ENCODE assay signal across 16 mouse cellular contexts in the genomic region with DNA sequence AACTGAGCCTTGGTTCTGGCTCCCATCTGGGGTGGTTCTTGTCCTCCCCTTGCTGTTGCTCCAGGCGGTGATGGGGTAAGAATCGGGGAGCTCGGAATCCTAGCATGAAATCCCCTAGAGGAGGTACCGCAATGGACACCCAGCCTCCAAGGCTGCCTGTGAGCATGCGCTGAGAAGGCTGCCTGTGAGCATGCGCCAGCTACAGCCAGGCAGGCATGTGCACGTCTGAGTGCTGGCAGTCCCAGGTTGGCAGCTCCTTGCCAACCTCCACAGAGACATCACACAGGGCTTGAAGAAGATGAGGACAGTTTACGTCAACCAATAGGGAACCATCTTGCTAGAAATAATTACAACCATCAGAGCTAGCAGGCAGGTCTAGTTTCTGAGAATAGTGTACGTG. TPM values are rescaled to one million over a fixed set of nuclear protein-coding genes. Genes with fewer than 3 reads are reported as not detected.
DNase-seq lines count a peak whose midpoint lies in the region; ATAC-seq and TF ChIP-seq lines count a peak whose summit lies in the region.
"Had no signal": no experiment of that assay in that cellular context is flagged by ENCODE, and none has a peak within 500 bp of the region (broad histone marks: within the 10 kb centered on the region; RNA-seq: fewer than 3 reads in every experiment).

No protein-coding gene starts in this region.

- peak; percentile 61; the same call in 1 of the 2 replicates for TF ChIP-seq POLR2A in testis, adult 2 months (IDR thresholded peaks at IDR 0.05; ENCODE audit: control insufficient read depth, low read depth, low read length)

- WGBS in forebrain, embryonic 15.5 days, result 71% methylated on average over 9 of the region's 9 CpGs
- 87% methylated on average over 9 of the region's 9 CpGs for WGBS in forebrain, embryonic 11.5 days
- 85% methylated on average over 9 of the region's 9 CpGs for WGBS in liver, embryonic 11.5 days

- peaks cover 6% of the 10 kb centered on the region for H3K4me1 ChIP-seq in forebrain, embryonic 15.5 days
- H3K4me1 ChIP-seq in forebrain, embryonic 11.5 days (replicated peaks; ENCODE audit: control insufficient read depth, insufficient read depth, low read length), result 0 out of 2 replicates have a peak, but pooled peaks cover 2% of the 10 kb centered on the region
- H3K4me1 ChIP-seq in testis, adult 2 months (ENCODE audit: control insufficient read depth, insufficient read depth, low read length), result peaks cover 6% of the 10 kb centered on the region
- H3K4me1 ChIP-seq in liver, embryonic 11.5 days (replicated peaks; ENCODE audit: control insufficient read depth, insufficient read depth, low read length), result no peaks in the 10 kb centered on the region

- no peaks in the 10 kb centered on the region for H3K27me3 ChIP-seq in forebrain, embryonic 15.5 days
- no peaks in the 10 kb centered on the region for H3K27me3 ChIP-seq in forebrain, embryonic 11.5 days (ENCODE audit: control insufficient read depth, insufficient read depth, low read length)
- H3K27me3 ChIP-seq in testis, adult 2 months (ENCODE audit: control insufficient read depth, insufficient read depth, low read length), result no peaks in the 10 kb centered on the region
- H3K27me3 ChIP-seq in liver, embryonic 11.5 days (replicated peaks; ENCODE audit: control insufficient read depth, insufficient read depth, low read length), result no peaks in the 10 kb centered on the region
- H3K27me3 ChIP-seq: hindbrain, embryonic 15.5 days; limb, embryonic 15.5 days had no signal

- H3K4me3 ChIP-seq in forebrain, embryonic 15.5 days, result no peak overlapping the region
- no peak overlapping the region for H3K4me3 ChIP-seq in forebrain, embryonic 11.5 days (ENCODE audit: low read depth, low read length)
- H3K4me3 ChIP-seq in testis, adult 2 months (ENCODE audit: control insufficient read depth, low read depth, low read length), result peak overlapping the region; percentile 72
- H3K4me3 ChIP-seq in liver, embryonic 11.5 days (ENCODE audit: low read depth, low read length), result no peak overlapping the region
- H3K4me3 ChIP-seq: hindbrain, embryonic 15.5 days; limb, embryonic 15.5 days had no signal

- peaks cover 19% of the 10 kb centered on the region for H3K36me3 ChIP-seq in forebrain, embryonic 15.5 days
- H3K36me3 ChIP-seq in forebrain, embryonic 11.5 days (ENCODE audit: control insufficient read depth, insufficient read depth, low read length), result no peaks in the 10 kb centered on the region; the same call in 1 of the 2 replicates
- H3K36me3 ChIP-seq in testis, adult 2 months (ENCODE audit: control insufficient read depth, insufficient read depth, low read length), result no peaks in the 10 kb centered on the region
- H3K36me3 ChIP-seq in liver, embryonic 11.5 days (ENCODE audit: control insufficient read depth, insufficient read depth, low read length), result no peaks in the 10 kb centered on the region
- H3K36me3 ChIP-seq: limb, embryonic 15.5 days had no signal

- TF ChIP-seq CTCF in testis, adult 2 months (IDR thresholded peaks at IDR 0.05; ENCODE audit: control insufficient read depth, insufficient read depth, insufficient replicate concordance, low read depth, low read length), result no peak

- H3K27ac ChIP-seq in forebrain, embryonic 15.5 days (replicated peaks), result no peak overlapping the region
- H3K27ac ChIP-seq in forebrain, embryonic 11.5 days (ENCODE audit: low read depth, low read length), result no peak overlapping the region
- no peak overlapping the region for H3K27ac ChIP-seq in testis, adult 2 months (ENCODE audit: control insufficient read depth, insufficient read depth, low read depth, low read length)
- no peak overlapping the region for H3K27ac ChIP-seq in liver, embryonic 11.5 days (ENCODE audit: low read depth, low read length)
- H3K27ac ChIP-seq: hindbrain, embryonic 15.5 days; limb, embryonic 15.5 days had no signal

- no peak for DNase-seq in forebrain, embryonic 11.5 days (ENCODE audit: low spot score)
- no peak for DNase-seq in testis, postnatal 10 days (ENCODE audit: low spot score)
- peak; percentile 77 to 84 for DNase-seq in cerebellum, postnatal 25 days
- no peak for DNase-seq in liver, embryonic 11.5 days (ENCODE audit: low spot score)
- no peak for DNase-seq in urinary bladder, postnatal 25 days (ENCODE audit: low spot score)
- DNase-seq: gastrocnemius, postnatal 14 days; kidney, adult 8-10 months; kidney, postnatal 36 days; lung, adult 2 months; right cerebral cortex, postnatal 14 days had no signal

- no peak overlapping the region for H3K4me2 ChIP-seq in forebrain, embryonic 15.5 days (replicated peaks)
- H3K4me2 ChIP-seq in forebrain, embryonic 11.5 days (ENCODE audit: low read depth, low read length, severe bottlenecking), result no peak overlapping the region
- no peak overlapping the region for H3K4me2 ChIP-seq in liver, embryonic 11.5 days
- H3K4me2 ChIP-seq: hindbrain, embryonic 15.5 days; limb, embryonic 15.5 days had no signal

- H3K9me3 ChIP-seq in forebrain, embryonic 15.5 days, result no peaks in the 10 kb centered on the region
- peaks cover 3% of the 10 kb centered on the region; the same call in 1 of the 2 replicates for H3K9me3 ChIP-seq in forebrain, embryonic 11.5 days (ENCODE audit: control insufficient read depth, low read length)
- no peaks in the 10 kb centered on the region; the same call in 1 of the 2 replicates for H3K9me3 ChIP-seq in liver, embryonic 11.5 days (ENCODE audit: control insufficient read depth, low read length)
- H3K9me3 ChIP-seq: hindbrain, embryonic 15.5 days; limb, embryonic 15.5 days had no signal

- ATAC-seq in forebrain, embryonic 15.5 days (replicated peaks), result peak; percentile 55; the same call in 1 of the 2 replicates
- no peak for ATAC-seq in forebrain, embryonic 11.5 days (replicated peaks; ENCODE audit: low FRiP score)
- no peak for ATAC-seq in liver, embryonic 11.5 days (replicated peaks; ENCODE audit: low FRiP score)
- ATAC-seq: CD4-positive, CD25-positive, alpha-beta regulatory T cell, adult 4 months; midbrain, embryonic 16.5 days had no signal

- H3K9ac ChIP-seq in forebrain, embryonic 15.5 days (replicated peaks), result no peak overlapping the region
- H3K9ac ChIP-seq in forebrain, embryonic 11.5 days (ENCODE audit: low read length), result no peak overlapping the region
- H3K9ac ChIP-seq in liver, embryonic 11.5 days (ENCODE audit: low read depth, low read length), result no peak overlapping the region
- H3K9ac ChIP-seq: hindbrain, embryonic 15.5 days; limb, embryonic 15.5 days had no signal

RNA-seq across cellular contexts. Expression of a gene that starts 37.5 kb away (rescaled TPM):
- polyA plus RNA-seq in forebrain, embryonic 15.5 days (2015; fragmentation: Nextera tagmentation; extraction: Ambion mirVana), result 87.4 and 97.0 TPM in 2 replicates
- 45.0 and 45.6 TPM in 2 replicates for polyA plus RNA-seq in forebrain, embryonic 11.5 days (2014; fragmentation: Nextera tagmentation; extraction: Ambion mirVana)
- 1.5 and 2.0 TPM in 2 replicates for polyA plus RNA-seq in testis, adult 2 months (2012; rRNA removed)
- polyA plus RNA-seq in liver, embryonic 11.5 days (2014; fragmentation: Nextera tagmentation; extraction: Ambion mirVana), result 0.97 and 1.9 TPM in 2 replicates
- polyA plus RNA-seq: CD4-positive, CD25-positive, alpha-beta regulatory T cell, adult 4 months had no signal

Comparison
In these comparisons a context has a peak if more than half of its experiments do, and no peak if none do; other contexts are left out.
1. DNase-seq: peak in cerebellum, postnatal 25 days (2 of 2); none in forebrain, embryonic 11.5 days (single experiment), testis, postnatal 10 days (single experiment), liver, embryonic 11.5 days (single experiment) and urinary bladder, postnatal 25 days (single experiment).
2. RNA of a gene that starts 37.5 kb away (polyA plus RNA-seq): 87.4 to 97.0 TPM in forebrain, embryonic 15.5 days and 45.0 to 45.6 TPM in forebrain, embryonic 11.5 days; 1.5 to 2.0 TPM in testis, adult 2 months and 0.97 to 1.9 TPM in liver, embryonic 11.5 days; every median in the first group is over 10 times any median in the second.